Mouse (Mus musculus) neutrophil, adult 65 days (primary cell): ENCODE results near the gene Hist1h2bb. TPM values are rescaled to one million over a fixed set of nuclear protein-coding genes. Genes with fewer than 3 reads are reported as not detected.

Experiments
- total RNA-seq: library from RNA; stranded (reverse); gene quantifications from 2 replicates; pipeline ENCODE4 v1.2.4, GENCODE M21; 2023

The Hist1h2bb gene
- total RNA-seq: 566 and 573 TPM in 2 replicates

DNA sequence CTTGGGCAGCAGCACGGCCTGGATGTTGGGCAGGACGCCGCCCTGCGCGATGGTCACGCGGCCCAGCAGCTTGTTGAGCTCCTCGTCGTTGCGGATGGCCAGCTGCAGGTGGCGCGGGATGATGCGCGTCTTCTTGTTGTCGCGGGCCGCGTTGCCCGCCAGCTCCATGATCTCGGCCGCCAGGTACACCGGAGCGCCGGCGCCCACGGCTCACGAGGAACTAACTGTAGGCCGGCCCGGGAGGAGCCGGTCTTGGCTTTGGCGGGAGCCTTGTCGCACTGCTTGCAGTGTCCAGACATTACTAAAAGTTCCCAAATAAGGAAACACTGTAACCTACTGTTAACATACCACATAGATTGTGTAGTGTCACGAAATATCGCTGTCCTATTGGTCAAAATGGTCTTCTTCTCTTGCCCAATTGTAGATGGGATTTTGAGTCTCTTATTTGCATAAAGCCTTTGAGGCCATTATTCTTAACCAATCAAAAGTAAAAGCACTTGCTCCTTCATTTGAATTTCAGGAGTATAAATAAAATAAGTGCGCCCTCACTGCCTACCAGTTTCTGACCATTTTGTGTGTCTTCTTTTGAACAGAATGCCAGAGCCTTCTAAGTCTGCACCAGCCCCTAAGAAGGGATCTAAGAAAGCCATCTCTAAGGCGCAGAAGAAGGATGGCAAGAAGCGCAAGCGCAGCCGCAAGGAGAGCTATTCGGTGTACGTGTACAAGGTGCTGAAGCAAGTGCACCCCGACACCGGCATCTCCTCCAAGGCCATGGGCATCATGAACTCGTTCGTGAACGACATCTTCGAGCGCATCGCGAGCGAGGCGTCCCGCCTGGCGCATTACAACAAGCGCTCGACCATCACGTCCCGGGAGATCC is at the start of gene Hist1h2bb:
Hist1h2bb (plus strand) TSS at position 534 of the 880 bp plus-strand sequence.

DNA sequence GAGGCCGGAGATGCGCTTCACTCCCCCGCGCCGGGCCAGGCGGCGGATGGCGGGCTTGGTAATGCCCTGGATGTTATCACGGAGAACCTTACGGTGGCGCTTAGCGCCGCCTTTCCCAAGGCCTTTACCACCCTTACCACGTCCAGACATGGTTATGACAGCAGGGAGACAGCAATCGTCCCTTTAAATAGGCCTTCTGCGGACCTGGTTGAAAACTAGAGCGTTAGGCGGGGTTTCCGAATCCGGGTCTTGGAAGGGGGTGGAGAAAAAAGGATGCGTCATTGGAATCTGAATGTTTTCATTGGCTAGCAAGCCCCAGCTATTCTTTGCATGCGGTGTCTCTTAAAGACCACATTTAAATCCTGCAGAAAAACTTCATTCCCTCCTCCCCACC is 48.2 kb upstream of the Hist1h2bb start, which contains the start of gene Hist1h4c:
Hist1h4c (minus strand) TSS at position 155 of the 394 bp plus-strand sequence.

GRCm38 (mm10) chr13:23710374-23711089 is 36.0 kb upstream of the Hist1h2bb start, which contains the start of gene Hfe:
Gene Hfe (minus strand): TSS chr13:23710854.

GRCm38 (mm10) chr13:23738677-23739068 is 7.9 kb upstream of the Hist1h2bb start, which contains the start of gene Hist1h1c:
Gene Hist1h1c (plus strand): TSS chr13:23738808.

DNA sequence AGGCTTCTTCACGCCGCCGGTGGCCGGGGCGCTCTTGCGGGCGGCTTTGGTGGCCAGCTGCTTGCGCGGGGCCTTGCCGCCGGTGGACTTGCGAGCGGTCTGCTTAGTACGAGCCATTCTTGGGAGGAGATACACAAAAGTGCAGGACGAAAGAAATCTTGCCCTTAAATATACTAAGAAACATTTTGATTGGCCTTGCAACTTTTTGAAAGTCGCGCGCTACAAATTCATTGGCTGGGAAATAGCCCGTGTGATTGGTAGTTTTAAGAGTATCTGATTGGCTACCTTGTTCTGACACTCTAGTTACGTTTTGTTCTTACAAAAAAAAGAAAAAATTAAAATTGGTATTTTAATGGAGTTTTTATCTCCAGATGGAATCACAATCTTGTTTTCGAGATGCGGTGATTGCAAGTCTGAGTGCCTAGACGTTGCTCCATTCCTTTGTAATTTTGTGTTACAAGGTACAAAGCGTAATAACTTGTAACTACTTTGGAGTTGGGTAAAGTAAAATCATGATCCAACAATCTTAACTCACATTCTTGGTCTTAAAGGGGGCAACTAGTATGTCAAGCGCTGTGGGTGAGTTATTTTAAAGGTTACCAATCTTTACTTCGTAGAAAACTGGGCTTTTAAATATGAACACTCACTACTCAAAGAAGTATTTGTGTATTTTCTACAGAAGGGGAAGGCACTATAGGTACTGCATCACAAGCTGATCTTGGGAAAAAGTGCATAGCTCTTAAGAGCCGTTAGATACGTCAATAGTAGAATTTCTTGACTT is 963 bp upstream of the Hist1h2bb start, which contains the start of gene Hist1h3c:
Hist1h3c (minus strand) TSS at position 222 of the 781 bp plus-strand sequence.

DNA sequence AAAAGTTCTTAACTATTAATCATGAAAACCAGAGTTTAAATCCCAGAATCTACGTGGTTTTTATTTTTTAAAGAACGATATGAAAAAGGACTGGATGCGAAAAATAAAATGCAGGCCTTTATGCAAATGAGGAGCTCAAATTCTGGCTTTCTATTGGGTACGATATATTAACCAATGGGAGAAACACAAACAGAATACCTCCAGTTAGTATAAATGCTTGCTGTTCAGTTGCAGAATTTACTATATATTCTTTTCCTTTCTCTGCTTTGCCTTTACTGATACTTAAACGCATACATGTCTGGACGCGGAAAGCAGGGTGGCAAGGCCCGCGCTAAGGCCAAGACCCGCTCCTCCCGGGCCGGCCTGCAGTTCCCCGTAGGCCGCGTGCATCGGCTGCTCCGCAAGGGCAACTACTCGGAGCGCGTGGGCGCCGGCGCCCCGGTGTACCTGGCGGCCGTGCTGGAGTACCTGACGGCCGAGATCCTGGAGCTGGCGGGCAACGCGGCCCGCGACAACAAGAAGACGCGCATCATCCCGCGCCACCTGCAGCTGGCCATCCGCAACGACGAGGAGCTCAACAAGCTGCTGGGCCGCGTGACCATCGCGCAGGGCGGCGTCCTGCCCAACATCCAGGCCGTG is 4.4 kb downstream of the Hist1h2bb start, which contains the start of gene Hist1h2ab:
Hist1h2ab (plus strand) TSS at position 288 of the 639 bp plus-strand sequence.

DNA sequence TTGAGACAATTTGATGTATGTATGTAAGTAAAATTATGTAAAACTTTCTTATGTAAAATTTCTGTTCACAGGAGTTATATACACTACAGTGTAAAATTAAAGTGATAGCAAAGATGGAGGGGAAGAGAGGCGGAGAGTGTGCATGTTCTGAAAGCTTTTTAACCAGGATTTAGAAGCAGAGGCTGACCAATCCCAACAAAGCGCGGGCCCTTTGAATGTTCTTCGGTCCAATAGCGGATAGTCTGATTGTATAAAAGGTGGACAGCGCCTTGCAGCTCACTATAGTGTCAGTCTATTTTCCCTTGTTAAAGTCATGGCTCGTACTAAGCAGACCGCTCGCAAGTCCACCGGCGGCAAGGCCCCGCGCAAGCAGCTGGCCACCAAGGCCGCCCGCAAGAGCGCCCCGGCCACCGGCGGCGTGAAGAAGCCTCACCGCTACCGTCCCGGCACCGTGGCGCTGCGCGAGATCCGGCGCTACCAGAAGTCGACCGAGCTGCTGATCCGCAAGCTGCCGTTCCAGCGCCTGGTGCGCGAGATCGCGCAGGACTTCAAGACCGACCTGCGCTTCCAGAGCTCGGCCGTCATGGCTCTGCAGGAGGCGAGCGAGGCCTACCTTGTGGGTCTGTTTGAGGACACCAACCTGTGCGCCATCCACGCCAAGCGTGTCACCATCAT is 5.7 kb downstream of the Hist1h2bb start, which contains the start of gene Hist1h3b:
Hist1h3b (plus strand) TSS at position 201 of the 675 bp plus-strand sequence.

DNA sequence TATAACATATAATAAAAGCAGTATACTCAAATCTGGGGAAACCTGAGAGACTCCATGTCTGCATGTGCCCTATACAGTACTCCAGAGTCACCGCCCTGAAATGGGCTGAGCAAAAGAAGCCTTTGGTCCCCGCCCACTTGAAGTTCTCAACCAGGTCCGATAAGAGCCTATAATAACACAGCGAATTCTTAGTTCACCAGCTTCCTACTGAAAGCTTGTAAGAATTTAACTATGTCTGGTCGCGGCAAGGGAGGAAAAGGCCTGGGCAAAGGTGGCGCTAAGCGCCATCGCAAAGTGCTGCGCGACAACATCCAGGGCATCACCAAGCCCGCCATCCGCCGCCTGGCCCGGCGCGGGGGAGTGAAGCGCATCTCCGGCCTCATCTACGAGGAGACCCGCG is 10.3 kb downstream of the Hist1h2bb start, which contains the start of gene Hist1h4b:
Hist1h4b (plus strand) TSS at position 224 of the 400 bp plus-strand sequence.

DNA sequence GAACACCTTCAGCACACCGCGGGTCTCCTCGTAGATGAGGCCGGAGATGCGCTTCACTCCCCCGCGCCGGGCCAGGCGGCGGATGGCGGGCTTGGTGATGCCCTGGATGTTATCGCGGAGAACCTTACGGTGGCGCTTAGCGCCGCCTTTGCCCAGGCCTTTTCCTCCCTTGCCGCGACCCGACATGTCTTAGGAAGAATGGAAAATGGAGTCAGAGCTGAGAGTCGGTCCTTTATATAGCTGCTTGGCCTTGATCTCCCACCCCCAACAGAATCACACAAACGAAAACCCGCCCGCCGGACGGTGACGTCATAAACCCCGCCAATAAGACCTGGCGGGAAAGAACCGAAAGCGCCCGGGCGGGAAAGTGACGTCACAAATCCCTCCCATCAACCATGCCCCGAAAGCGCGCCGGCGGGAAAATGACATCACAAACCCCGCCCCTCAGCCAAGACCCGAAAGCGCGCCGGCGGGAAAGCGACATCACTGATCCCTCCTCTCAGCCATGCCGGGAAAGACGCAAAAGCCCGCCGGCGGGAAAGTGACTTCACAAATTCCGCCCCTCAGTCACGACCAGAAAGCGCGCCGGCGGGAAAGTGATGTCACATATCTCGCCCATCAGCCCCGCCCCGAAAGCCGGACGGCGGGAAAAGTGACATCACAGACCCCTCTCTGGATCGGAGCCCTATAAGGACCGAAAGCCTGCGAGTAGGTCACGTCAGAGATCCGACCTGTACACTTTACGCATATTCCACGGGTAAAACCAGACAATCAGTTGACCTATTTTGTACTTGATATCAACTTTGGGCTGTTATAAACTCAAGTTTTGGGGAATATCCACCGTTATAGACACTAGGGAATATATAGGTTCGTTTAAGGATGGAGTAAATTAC is 14.7 kb downstream of the Hist1h2bb start, which contains the start of gene Hist1h4a:
Hist1h4a (minus strand) TSS at position 259 of the 893 bp plus-strand sequence.

DNA sequence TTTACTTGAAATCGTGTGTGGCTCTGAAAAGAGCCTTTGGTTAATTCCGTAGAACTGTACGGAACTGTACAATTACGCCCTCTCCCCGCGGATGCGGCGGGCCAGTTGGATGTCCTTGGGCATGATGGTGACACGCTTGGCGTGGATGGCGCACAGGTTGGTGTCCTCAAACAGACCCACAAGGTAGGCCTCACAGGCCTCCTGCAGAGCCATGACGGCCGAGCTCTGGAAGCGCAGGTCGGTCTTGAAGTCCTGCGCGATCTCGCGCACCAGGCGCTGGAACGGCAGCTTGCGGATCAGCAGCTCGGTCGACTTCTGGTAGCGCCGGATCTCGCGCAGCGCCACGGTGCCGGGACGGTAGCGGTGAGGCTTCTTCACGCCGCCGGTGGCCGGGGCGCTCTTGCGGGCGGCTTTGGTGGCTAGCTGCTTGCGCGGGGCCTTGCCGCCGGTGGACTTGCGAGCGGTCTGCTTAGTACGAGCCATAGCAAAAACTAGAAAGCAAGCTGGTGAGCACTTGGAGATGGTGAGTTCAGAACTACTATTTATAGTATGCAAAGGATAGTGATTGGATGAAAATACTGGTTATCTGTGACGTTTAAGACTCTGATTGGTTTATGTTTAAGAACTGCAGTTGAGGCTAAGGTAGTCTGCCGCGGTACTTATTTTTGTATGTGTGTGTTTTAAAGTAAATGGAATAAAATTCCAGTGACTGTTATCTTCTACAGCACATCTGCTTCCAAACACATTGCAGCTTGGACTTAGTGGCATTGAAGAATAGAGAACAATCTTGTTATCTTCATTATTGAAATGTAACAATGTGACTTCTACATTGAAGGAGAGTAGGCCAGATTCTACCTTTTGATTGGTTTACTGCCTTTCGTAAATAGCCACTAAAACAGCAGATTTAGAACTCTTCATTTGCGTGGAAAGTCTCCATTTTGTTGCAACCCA is 15.6 kb downstream of the Hist1h2bb start, which contains the start of gene Hist1h3a:
Hist1h3a (minus strand) TSS at position 516 of the 951 bp plus-strand sequence.

DNA sequence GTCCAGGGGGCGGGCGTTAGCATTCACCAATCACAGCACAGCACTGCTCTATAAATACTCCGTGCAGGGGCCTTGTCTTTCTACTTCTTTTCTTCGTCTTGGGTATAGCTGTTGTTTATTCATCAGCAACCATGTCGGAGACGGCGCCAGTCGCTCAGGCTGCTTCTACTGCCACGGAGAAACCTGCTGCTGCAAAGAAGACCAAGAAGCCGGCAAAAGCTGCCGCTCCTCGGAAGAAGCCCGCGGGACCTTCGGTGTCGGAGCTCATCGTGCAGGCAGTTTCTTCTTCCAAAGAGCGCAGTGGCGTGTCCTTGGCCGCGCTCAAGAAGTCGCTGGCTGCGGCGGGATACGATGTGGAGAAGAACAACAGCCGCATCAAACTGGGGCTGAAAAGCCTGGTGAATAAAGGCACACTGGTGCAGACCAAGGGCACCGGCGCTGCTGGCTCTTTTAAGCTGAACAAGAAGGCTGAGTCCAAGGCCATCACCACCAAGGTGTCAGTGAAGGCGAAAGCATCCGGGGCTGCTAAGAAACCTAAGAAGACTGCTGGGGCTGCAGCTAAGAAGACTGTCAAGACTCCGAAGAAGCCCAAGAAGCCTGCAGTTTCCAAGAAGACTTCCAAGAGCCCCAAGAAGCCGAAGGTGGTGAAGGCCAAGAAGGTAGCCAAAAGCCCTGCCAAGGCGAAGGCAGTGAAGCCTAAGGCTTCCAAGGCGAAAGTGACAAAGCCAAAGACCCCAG is 17.2 kb downstream of the Hist1h2bb start, which contains the start of gene Hist1h1a:
Hist1h1a (plus strand) TSS at position 81 of the 738 bp plus-strand sequence.

GRCm38 (mm10) chr13:23769613-23770012 is 23.1 kb downstream of the Hist1h2bb start, which contains the start of gene Trim38:
Gene Trim38 (plus strand): TSS chr13:23769913.

Other genes with a start within 250 kb of the Hist1h2bb start
- 492 and 1,085 TPM in 2 replicates for gene Hist1h4h, start 215.7 kb upstream of the Hist1h2bb start, total RNA-seq
- gene Hist1h2af, start 212.8 kb upstream of the Hist1h2bb start, total RNA-seq: 675 and 802 TPM in 2 replicates
- 96.3 and 179 TPM in 2 replicates for gene Hist1h3g, start 211.3 kb upstream of the Hist1h2bb start, total RNA-seq
- 54.8 and 79.6 TPM in 2 replicates for gene Hist1h2bh, start 203.3 kb upstream of the Hist1h2bb start, total RNA-seq
- gene Hist1h3f, start 202.7 kb upstream of the Hist1h2bb start, total RNA-seq: 164 and 316 TPM in 2 replicates
- 1,320 and 1,633 TPM in 2 replicates for gene Hist1h4f, start 195.1 kb upstream of the Hist1h2bb start, total RNA-seq
- 65.0 and 74.8 TPM in 2 replicates for gene Hist1h1d, start 193.5 kb upstream of the Hist1h2bb start, total RNA-seq
- 389 and 653 TPM in 2 replicates for gene Hist1h3e, start 184.4 kb upstream of the Hist1h2bb start, total RNA-seq
- 112 and 128 TPM in 2 replicates for gene Hist1h2ae, start 175.5 kb upstream of the Hist1h2bb start, total RNA-seq
- 877 and 1,185 TPM in 2 replicates for gene Hist1h2bg, start 175.3 kb upstream of the Hist1h2bb start, total RNA-seq
- 501 and 811 TPM in 2 replicates for gene Hist1h2bf, start 172.5 kb upstream of the Hist1h2bb start, total RNA-seq
- gene Hist1h2ad, start 172.4 kb upstream of the Hist1h2bb start, total RNA-seq: 41.5 and 76.0 TPM in 2 replicates
- gene Hist1h3d, start 171.0 kb upstream of the Hist1h2bb start, total RNA-seq: 49.0 and 98.9 TPM in 2 replicates
- 447 and 512 TPM in 2 replicates for gene Hist1h4d, start 165.1 kb upstream of the Hist1h2bb start, total RNA-seq
- 59.1 and 80.7 TPM in 2 replicates for gene Hist1h2be, start 125.6 kb upstream of the Hist1h2bb start, total RNA-seq
- gene Hist1h1e, start 124.2 kb upstream of the Hist1h2bb start, total RNA-seq: 628 and 671 TPM in 2 replicates
- 21.4 and 34.7 TPM in 2 replicates for gene Hist1h2ac, start 62.8 kb upstream of the Hist1h2bb start, total RNA-seq
- 85.6 and 87.8 TPM in 2 replicates for gene Hist1h2bc, start 62.5 kb upstream of the Hist1h2bb start, total RNA-seq
- gene Hist1h1t, start 50.9 kb upstream of the Hist1h2bb start, total RNA-seq: 0.75 TPM in 1 of 2 replicates, not detected in the other
- 147 and 286 TPM in 2 replicates for gene Hist1h4c, start 48.3 kb upstream of the Hist1h2bb start, total RNA-seq
- 2.0 and 2.2 TPM in 2 replicates for gene Hfe, start 35.9 kb upstream of the Hist1h2bb start, total RNA-seq
- 1,418 and 1,573 TPM in 2 replicates for gene Hist1h1c, start 7.9 kb upstream of the Hist1h2bb start, total RNA-seq
- 379 and 485 TPM in 2 replicates for gene Hist1h3c, start 1.1 kb upstream of the Hist1h2bb start, total RNA-seq
- gene Hist1h2ab, start 4.4 kb downstream of the Hist1h2bb start, total RNA-seq: 470 and 881 TPM in 2 replicates
- gene Hist1h3b, start 5.5 kb downstream of the Hist1h2bb start, total RNA-seq: 584 and 951 TPM in 2 replicates
- 196 and 310 TPM in 2 replicates for gene Hist1h4b, start 10.3 kb downstream of the Hist1h2bb start, total RNA-seq
- 278 and 356 TPM in 2 replicates for gene Hist1h4a, start 14.5 kb downstream of the Hist1h2bb start, total RNA-seq
- 546 and 576 TPM in 2 replicates for gene Hist1h3a, start 15.7 kb downstream of the Hist1h2bb start, total RNA-seq
- 193 and 241 TPM in 2 replicates for gene Hist1h1a, start 16.9 kb downstream of the Hist1h2bb start, total RNA-seq
- not detected in 2 replicates for gene Trim38, start 23.2 kb downstream of the Hist1h2bb start, total RNA-seq
- gene Slc17a2, start 60.3 kb downstream of the Hist1h2bb start, total RNA-seq: not detected in 2 replicates
- gene Slc17a3, start 92.7 kb downstream of the Hist1h2bb start, total RNA-seq: not detected in 2 replicates
- gene Slc17a1, start 121.0 kb downstream of the Hist1h2bb start, total RNA-seq: not detected in 2 replicates
- not detected in 2 replicates for gene Slc17a4, start 168.3 kb downstream of the Hist1h2bb start, total RNA-seq
- not detected in 2 replicates for gene Hist1h2ba, start 187.4 kb downstream of the Hist1h2bb start, total RNA-seq
- not detected in 2 replicates for gene Hist1h2aa, start 187.7 kb downstream of the Hist1h2bb start, total RNA-seq
- gene Scgn, start 244.5 kb downstream of the Hist1h2bb start, total RNA-seq: not detected in 2 replicates